29 mouse cellular contexts compared by ENCODE assay signal in genomic region chr19:7765599-7765998, GRCm38 (mm10). TPM values are rescaled to one million over a fixed set of nuclear protein-coding genes. Genes with fewer than 3 reads are reported as not detected.
DNase-seq lines count a peak whose midpoint lies in the region; ATAC-seq and TF ChIP-seq lines count a peak whose summit lies in the region.
"Had no signal": no experiment of that assay in that cellular context is flagged by ENCODE, and none has a peak within 500 bp of the region (broad histone marks: within the 10 kb centered on the region; RNA-seq: fewer than 3 reads in every experiment).

No protein-coding gene starts in this region.

- no peak overlapping the region for H3K4me2 ChIP-seq in kidney, embryonic 14.5 days (replicated peaks; ENCODE audit: low read depth, low read length)
- H3K4me2 ChIP-seq in kidney, embryonic 16.5 days (replicated peaks; ENCODE audit: low read depth, low read length), result no peak overlapping the region
- 0 out of 2 replicates have a peak overlapping the region, but pooled peaks have one; percentile 35 for H3K4me2 ChIP-seq in intestine, postnatal 0 days (replicated peaks; ENCODE audit: low read depth)
- H3K4me2 ChIP-seq: embryonic facial prominence, embryonic 12.5 days; forebrain, embryonic 13.5 days had no signal

- no peak overlapping the region for H3K27ac ChIP-seq in kidney, adult 2 months (ENCODE audit: insufficient read depth, low read depth, low read length)
- no peak overlapping the region for H3K27ac ChIP-seq in kidney, embryonic 14.5 days (ENCODE audit: low read depth, low read length)
- H3K27ac ChIP-seq in kidney, embryonic 16.5 days (ENCODE audit: low read length), result no peak overlapping the region
- H3K27ac ChIP-seq in liver, adult 2 months (replicated peaks; ENCODE audit: insufficient read depth, low read depth, low read length), result no peak overlapping the region
- H3K27ac ChIP-seq in intestine, postnatal 0 days (ENCODE audit: low read depth, low read length), result peak overlapping the region; percentile 41; the same call in 1 of the 2 replicates
- H3K27ac ChIP-seq: embryonic facial prominence, embryonic 10.5 days; embryonic facial prominence, embryonic 12.5 days; forebrain, embryonic 13.5 days had no signal

- TF ChIP-seq POLR2A in kidney, adult 2 months (IDR thresholded peaks at IDR 0.05; ENCODE audit: low read depth, low read length), result no peak
- TF ChIP-seq POLR2A in liver, adult 2 months (IDR thresholded peaks at IDR 0.05; ENCODE audit: extremely low read depth, insufficient read depth, low read length), result no peak

- no peaks in the 10 kb centered on the region for H3K27me3 ChIP-seq in kidney, adult 2 months (replicated peaks; ENCODE audit: control insufficient read depth, insufficient read depth, low read length)
- H3K27me3 ChIP-seq in kidney, embryonic 14.5 days (ENCODE audit: control insufficient read depth, insufficient read depth, low read length), result no peaks in the 10 kb centered on the region
- no peaks in the 10 kb centered on the region for H3K27me3 ChIP-seq in kidney, embryonic 16.5 days (ENCODE audit: insufficient read depth, low read length)
- H3K27me3 ChIP-seq in liver, adult 2 months (ENCODE audit: control insufficient read depth, insufficient read depth, low read length), result no peaks in the 10 kb centered on the region
- no peaks in the 10 kb centered on the region for H3K27me3 ChIP-seq in intestine, postnatal 0 days (replicated peaks; ENCODE audit: control insufficient read depth, insufficient read depth, low read length)
- H3K27me3 ChIP-seq: CH12.LX; embryonic facial prominence, embryonic 12.5 days; forebrain, embryonic 13.5 days had no signal

- peak; percentile 75 for DNase-seq in kidney, adult 2 months
- DNase-seq in kidney, adult 9 months, result peak; percentile 63
- DNase-seq in liver, adult 2 months (ENCODE audit: extremely low read depth, low read depth, low spot score), result peak; percentile 94
- DNase-seq in liver, result no peak
- no peak for DNase-seq in right cerebral cortex, adult 18-20 months
- DNase-seq: adrenal gland, adult 8-10 months; adrenal gland, postnatal 14 days; adrenal gland, postnatal 36 days; B cell, adult 2 months; cerebellum, adult 11-12 months; cerebellum, adult 2 months; cerebellum, adult 9-10 months; cerebellum, postnatal 10 days; cerebellum, postnatal 25 days had no signal

- ATAC-seq in kidney, embryonic 14.5 days (ENCODE audit: low FRiP score, low TSS enrichment), result no peak
- no peak for ATAC-seq in kidney, embryonic 16.5 days (ENCODE audit: low FRiP score, low TSS enrichment)
- ATAC-seq in intestine, postnatal 0 days, result peak; percentile 97
- ATAC-seq: activated CD4-positive, CD25-positive, alpha-beta regulatory T cell, adult 4 months; CD4-positive, CD25-positive, alpha-beta regulatory T cell, adult 4 months; forebrain, embryonic 13.5 days; Patski had no signal

- no peaks in the 10 kb centered on the region for H3K4me1 ChIP-seq in kidney, adult 2 months (ENCODE audit: control insufficient read depth, insufficient read depth, low read length)
- no peaks in the 10 kb centered on the region for H3K4me1 ChIP-seq in kidney, embryonic 14.5 days (ENCODE audit: control insufficient read depth, insufficient read depth, low read length)
- no peaks in the 10 kb centered on the region for H3K4me1 ChIP-seq in kidney, embryonic 16.5 days (ENCODE audit: insufficient read depth, low read length)
- H3K4me1 ChIP-seq in liver, adult 2 months (ENCODE audit: control insufficient read depth, insufficient read depth, low read length), result peaks cover 3% of the 10 kb centered on the region; the same call in 1 of the 2 replicates
- no peaks in the 10 kb centered on the region for H3K4me1 ChIP-seq in intestine, postnatal 0 days (replicated peaks; ENCODE audit: control insufficient read depth, insufficient read depth, low read length)
- H3K4me1 ChIP-seq: embryonic facial prominence, embryonic 10.5 days; embryonic facial prominence, embryonic 12.5 days; forebrain, embryonic 13.5 days had no signal

- 54% methylated on average over 3 of the region's 3 CpGs for WGBS in kidney, adult 2 months
- WGBS in kidney, embryonic 14.5 days, result 80% methylated on average over 3 of the region's 3 CpGs
- 72% methylated on average over 3 of the region's 3 CpGs for WGBS in kidney, embryonic 16.5 days
- 24% methylated on average over 3 of the region's 3 CpGs for WGBS in liver, adult 2 months
- WGBS in intestine, postnatal 0 days, result 55% methylated on average over 3 of the region's 3 CpGs

- TF ChIP-seq CTCF in kidney, adult 2 months (conservative IDR thresholded peaks at IDR 0.05; ENCODE audit: insufficient read depth, insufficient read length, low read depth, low read length), result no peak
- TF ChIP-seq CTCF in liver, adult 2 months (IDR thresholded peaks at IDR 0.05; ENCODE audit: low read depth, low read length), result no peak
- TF ChIP-seq CTCF in intestine, postnatal 0 days (IDR thresholded peaks at IDR 0.05; ENCODE audit: low read depth), result no peak

- H3K4me3 ChIP-seq in kidney, adult 2 months (ENCODE audit: insufficient read depth, low read depth, low read length), result no peak overlapping the region
- no peak overlapping the region for H3K4me3 ChIP-seq in kidney, embryonic 14.5 days (ENCODE audit: low read length)
- H3K4me3 ChIP-seq in kidney, embryonic 16.5 days (ENCODE audit: low read length), result no peak overlapping the region
- H3K4me3 ChIP-seq in liver, adult 2 months (ENCODE audit: insufficient read depth, low read depth, low read length), result no peak overlapping the region
- no peak overlapping the region for H3K4me3 ChIP-seq in intestine, postnatal 0 days (ENCODE audit: low read depth, low read length)
- H3K4me3 ChIP-seq: embryonic facial prominence, embryonic 10.5 days; embryonic facial prominence, embryonic 12.5 days; forebrain, embryonic 13.5 days had no signal

- no peaks in the 10 kb centered on the region for H3K36me3 ChIP-seq in kidney, adult 2 months (ENCODE audit: control insufficient read depth, insufficient read depth, low read length)
- no peaks in the 10 kb centered on the region for H3K36me3 ChIP-seq in kidney, embryonic 14.5 days (ENCODE audit: control insufficient read depth, insufficient read depth, low read length)
- H3K36me3 ChIP-seq in kidney, embryonic 16.5 days (ENCODE audit: insufficient read depth, low read length), result no peaks in the 10 kb centered on the region
- no peaks in the 10 kb centered on the region for H3K36me3 ChIP-seq in liver, adult 2 months (ENCODE audit: control insufficient read depth, insufficient read depth, low read length)
- no peaks in the 10 kb centered on the region for H3K36me3 ChIP-seq in intestine, postnatal 0 days (ENCODE audit: control insufficient read depth, insufficient read depth)
- H3K36me3 ChIP-seq: embryonic facial prominence, embryonic 10.5 days; embryonic facial prominence, embryonic 12.5 days; G1E had no signal

- H3K9ac ChIP-seq in kidney, embryonic 14.5 days (ENCODE audit: low read depth, low read length), result no peak overlapping the region
- H3K9ac ChIP-seq in kidney, embryonic 16.5 days (replicated peaks; ENCODE audit: low read length), result no peak overlapping the region
- H3K9ac ChIP-seq in liver, adult 2 months (ENCODE audit: low read depth, low read length), result no peak overlapping the region
- H3K9ac ChIP-seq in intestine, postnatal 0 days (ENCODE audit: low read depth, low read length), result no peak overlapping the region
- H3K9ac ChIP-seq: embryonic facial prominence, embryonic 12.5 days; forebrain, embryonic 13.5 days had no signal

- H3K79me2 ChIP-seq in liver, adult 2 months (ENCODE audit: control insufficient read depth, insufficient read depth, low read length), result no peaks in the 10 kb centered on the region

- no peaks in the 10 kb centered on the region for H3K9me3 ChIP-seq in kidney, embryonic 14.5 days (ENCODE audit: control insufficient read depth, low read length)
- H3K9me3 ChIP-seq in kidney, embryonic 16.5 days (ENCODE audit: low read length), result no peaks in the 10 kb centered on the region
- no peaks in the 10 kb centered on the region for H3K9me3 ChIP-seq in intestine, postnatal 0 days (ENCODE audit: control insufficient read depth)
- H3K9me3 ChIP-seq: embryonic facial prominence, embryonic 10.5 days; embryonic facial prominence, embryonic 12.5 days; forebrain, embryonic 13.5 days; G1E had no signal

RNA-seq across cellular contexts. Expression of gene Slc22a26, which starts 36.9 kb away (rescaled TPM):
- polyA plus RNA-seq in kidney, adult 2 months (2012; rRNA removed), result 6.8 and 12.1 TPM in 2 replicates
- polyA plus RNA-seq in kidney, embryonic 14.5 days (2014; fragmentation: Nextera tagmentation; extraction: Ambion mirVana), result not detected in 2 replicates
- polyA plus RNA-seq in kidney, embryonic 16.5 days (2015; fragmentation: Nextera tagmentation; extraction: Ambion mirVana), result 0.06 and 0.19 TPM in 2 replicates
- total RNA-seq in liver, adult 2 months (2014; rRNA removed), result 204 and 219 TPM in 2 replicates
- polyA plus RNA-seq in liver, adult 2 months (2012; rRNA removed), result 61.3 and 79.5 TPM in 2 replicates
- 0.07 TPM in 1 of 2 replicates, not detected in the other for polyA plus RNA-seq in intestine, postnatal 0 days (2015; fragmentation: Nextera tagmentation; extraction: Ambion mirVana)
- total RNA-seq: adrenal gland, postnatal 36 days; CH12.LX had no signal
- polyA plus RNA-seq: activated CD4-positive, CD25-positive, alpha-beta regulatory T cell, adult 4 months; CD4-positive, CD25-positive, alpha-beta regulatory T cell, adult 4 months; cerebellum, adult 2 months; cortical plate, adult 2 months; embryonic facial prominence, embryonic 10.5 days; embryonic facial prominence, embryonic 12.5 days; embryonic facial prominence, embryonic 14.5 days; forebrain, embryonic 11.5 days; forebrain, embryonic 13.5 days; G1E; Patski had no signal

RNA-seq across cellular contexts. Expression of gene Slc22a19, which starts 54.5 kb away (rescaled TPM):
- polyA plus RNA-seq in kidney, adult 2 months (2012; rRNA removed), result 124 and 209 TPM in 2 replicates
- polyA plus RNA-seq in kidney, embryonic 14.5 days (2014; fragmentation: Nextera tagmentation; extraction: Ambion mirVana), result 0.29 and 0.92 TPM in 2 replicates
- polyA plus RNA-seq in kidney, embryonic 16.5 days (2015; fragmentation: Nextera tagmentation; extraction: Ambion mirVana), result 14.9 and 19.4 TPM in 2 replicates
- total RNA-seq in liver, adult 2 months (2014; rRNA removed), result not detected in 2 replicates
- polyA plus RNA-seq in liver, adult 2 months (2012; rRNA removed), result not detected in 2 replicates
- not detected in 2 replicates for polyA plus RNA-seq in intestine, postnatal 0 days (2015; fragmentation: Nextera tagmentation; extraction: Ambion mirVana)
- total RNA-seq: adrenal gland, adult 18-20 months; adrenal gland, adult 8-10 months; adrenal gland, postnatal 14 days; adrenal gland, postnatal 36 days; CH12.LX had no signal
- polyA plus RNA-seq: activated CD4-positive, CD25-positive, alpha-beta regulatory T cell, adult 4 months; CD4-positive, CD25-positive, alpha-beta regulatory T cell, adult 4 months; cerebellum, adult 2 months; cortical plate, adult 2 months; embryonic facial prominence, embryonic 10.5 days; embryonic facial prominence, embryonic 12.5 days; embryonic facial prominence, embryonic 14.5 days; forebrain, embryonic 11.5 days; forebrain, embryonic 13.5 days; G1E; Patski had no signal

Comparison
In these comparisons a context has a peak if more than half of its experiments do, and no peak if none do; other contexts are left out.
1. DNase-seq: peak in kidney, adult 2 months (single experiment), kidney, adult 9 months (single experiment) and liver, adult 2 months (single experiment); none in liver (single experiment) and right cerebral cortex, adult 18-20 months (single experiment).